Mouse (Mus musculus) layer of hippocampus, postnatal 36 days (tissue): ENCODE measurements at regions not wholly inside any gene's neighbourhood (a gene's known extent, or its start where the extent isn't known, plus 50 kb on each side); places are given as distances from the start of the nearest gene placed in this dataset.

ENCODE experiments used
- DNase-seq, 2 experiments: peaks; one replicate each; pipeline ENCODE4 v3.0.0; 2022

DNA sequence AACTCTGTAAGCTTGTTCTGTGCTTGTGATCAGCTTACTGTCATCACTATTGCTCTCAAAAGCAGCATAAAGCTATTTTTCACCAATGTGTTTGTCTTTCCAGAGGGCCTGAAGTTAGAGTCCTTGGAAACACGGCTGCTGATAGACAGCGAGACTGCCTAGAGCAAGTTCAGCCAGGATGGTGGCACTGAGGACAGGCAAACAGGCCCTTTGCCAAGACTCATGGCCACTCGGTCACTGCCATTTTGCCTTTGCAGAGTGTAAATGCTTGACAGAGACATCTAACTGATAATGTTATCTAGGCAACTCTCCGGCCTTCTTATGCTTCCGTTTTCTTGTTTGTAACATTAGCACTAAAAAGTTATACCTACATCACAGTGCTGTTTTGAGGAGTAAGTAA lies 280.3 kb upstream of the Smim15 start:
- no peak for DNase-seq

- no peak for DNase-seq
Observed at GRCm38 (mm10) chr13:107760511-107760910, 283.7 kb upstream of the Smim15 start.

DNA sequence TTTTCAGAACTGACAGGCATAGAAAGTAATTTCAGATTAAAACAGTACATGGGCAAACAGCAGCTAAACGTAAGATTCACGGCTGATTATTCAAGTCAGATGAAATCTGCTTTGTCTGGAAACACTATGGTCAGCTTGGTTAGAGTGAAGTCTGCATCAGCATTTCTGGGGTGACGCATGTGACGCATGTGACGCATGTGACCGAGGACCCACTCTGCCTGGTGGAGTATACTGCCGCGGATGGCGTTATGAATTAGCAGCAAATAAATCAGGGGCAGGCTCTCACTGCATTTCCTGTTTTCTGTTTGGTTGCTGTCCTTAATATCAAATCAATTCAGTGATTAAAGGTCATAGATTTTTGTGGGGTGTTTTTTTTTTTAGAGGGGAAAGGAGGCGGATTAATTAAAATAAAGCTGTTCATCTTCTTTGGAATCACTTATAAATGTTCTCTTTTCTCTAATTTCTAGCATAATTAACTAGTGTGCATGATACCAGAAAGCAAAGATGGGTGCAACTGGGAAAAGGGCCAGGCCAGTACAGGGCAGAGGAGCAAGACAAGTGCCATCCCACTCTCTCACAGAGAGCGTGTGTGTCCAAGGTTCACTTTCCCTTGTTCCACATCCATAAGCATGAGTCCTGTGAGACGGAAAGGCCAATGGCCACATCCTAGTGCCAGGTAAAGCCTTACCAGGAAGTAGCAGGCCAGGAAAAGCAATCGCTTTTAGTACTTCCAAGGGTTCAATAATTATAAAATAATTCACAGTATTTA lies 285.7 kb upstream of the Smim15 start:
- DNase-seq: no peak

DNA sequence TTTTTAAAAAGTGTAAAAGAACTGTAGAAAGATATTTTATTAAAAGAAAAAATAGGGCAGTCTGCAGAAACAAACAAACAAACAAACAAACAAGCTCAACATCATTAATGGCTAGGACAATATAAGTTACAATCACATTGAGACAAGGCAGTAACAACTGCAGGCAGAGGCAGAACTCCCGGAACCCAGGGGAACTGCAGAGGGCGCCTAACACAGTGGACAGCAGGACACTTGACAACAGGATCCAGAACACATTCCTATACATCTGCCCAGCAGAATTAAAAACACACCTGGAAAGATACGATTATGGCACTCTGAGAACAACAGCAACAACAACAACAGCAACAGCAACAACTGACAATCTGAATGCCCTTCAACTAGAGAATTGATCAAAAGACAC lies 291.5 kb upstream of the Smim15 start:
- DNase-seq: no peak

DNA sequence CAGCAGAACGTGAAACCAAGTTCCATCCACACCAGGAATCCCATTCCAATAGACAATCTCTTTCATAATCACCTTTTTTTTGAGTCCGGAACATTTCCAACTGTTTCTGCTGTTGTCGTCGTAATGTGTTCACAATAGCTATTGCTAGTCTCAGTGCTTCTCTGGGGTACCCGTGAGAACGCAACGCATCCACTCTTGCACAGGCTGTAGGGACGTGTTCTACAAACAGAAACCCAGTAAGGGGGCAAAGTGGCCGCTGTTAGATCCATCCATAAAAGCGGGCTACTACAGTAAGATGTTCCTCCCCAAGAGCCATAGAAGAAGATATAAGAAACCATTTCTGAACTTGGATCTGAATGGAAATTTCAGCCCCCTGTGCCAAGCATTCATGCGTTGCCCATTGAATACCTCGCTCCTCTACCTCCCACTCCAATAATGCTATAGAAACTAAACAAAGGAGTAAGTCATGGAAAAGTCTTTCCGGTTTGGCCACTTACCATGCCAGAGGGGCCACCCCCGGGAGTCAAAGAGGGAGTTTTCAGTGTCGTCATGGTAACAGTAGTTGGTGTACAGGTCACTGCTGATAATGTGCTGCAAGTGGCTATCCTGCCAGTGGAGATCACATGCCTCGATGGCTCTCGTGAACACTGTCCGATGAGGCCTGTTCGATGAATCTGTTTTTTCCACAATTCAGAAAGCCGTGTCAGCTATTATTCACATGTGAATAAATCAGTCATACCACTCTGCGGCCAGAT lies 300.6 kb upstream of the Smim15 start:
- DNase-seq: no peak

- no peak for DNase-seq
Observed at GRCm38 (mm10) chr13:107736581-107736980, 307.7 kb upstream of the Smim15 start.

GRCm38 (mm10) chr13:107734161-107734905 lies 309.9 kb upstream of the Smim15 start:
- DNase-seq: no peak

- no peak for DNase-seq
Observed at GRCm38 (mm10) chr13:107730976-107731375, 313.3 kb upstream of the Smim15 start.

GRCm38 (mm10) chr13:107726491-107726890 lies 317.8 kb upstream of the Smim15 start:
- no peak for DNase-seq

GRCm38 (mm10) chr13:107721901-107722300 lies 322.3 kb upstream of the Smim15 start:
- no peak for DNase-seq

GRCm38 (mm10) chr13:107720874-107721574 lies 323.2 kb upstream of the Smim15 start:
- no peak for DNase-seq

GRCm38 (mm10) chr13:107718973-107719620 lies 325.1 kb upstream of the Smim15 start:
- DNase-seq: no peak

DNA sequence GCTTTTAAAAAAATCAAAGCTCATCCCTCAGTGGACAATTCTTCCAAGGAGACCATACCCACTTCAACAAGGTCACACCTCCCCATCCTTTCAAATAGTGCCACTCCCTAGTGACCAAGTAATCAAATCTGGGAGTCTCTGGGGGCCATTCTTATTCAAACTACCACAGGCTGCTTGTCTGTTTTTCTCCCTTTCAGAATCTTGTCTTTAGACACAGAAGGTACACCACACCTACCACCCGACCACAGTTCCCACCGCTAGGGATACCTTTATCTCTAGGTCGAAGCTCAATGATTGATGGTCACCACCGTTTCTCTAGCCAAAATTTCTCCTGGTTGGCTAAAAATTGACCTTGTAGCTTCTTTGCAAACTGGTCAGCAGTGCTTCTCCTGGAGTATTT lies 328.6 kb upstream of the Smim15 start:
- no peak for DNase-seq

GRCm38 (mm10) chr13:107714001-107714400 lies 330.2 kb upstream of the Smim15 start:
- DNase-seq: no peak

GRCm38 (mm10) chr13:107711341-107711994 lies 332.8 kb upstream of the Smim15 start:
- no peak for DNase-seq

- no peak for DNase-seq
Observed at GRCm38 (mm10) chr13:107710368-107710767, 333.9 kb upstream of the Smim15 start.

- no peak for DNase-seq
Observed at GRCm38 (mm10) chr13:107709828-107710227, 334.4 kb upstream of the Smim15 start.

GRCm38 (mm10) chr13:107703736-107704135 lies 340.5 kb upstream of the Smim15 start:
- no peak for DNase-seq

GRCm38 (mm10) chr13:107700268-107701139 lies 343.7 kb upstream of the Smim15 start:
- peak in 1 of 2 experiments; percentile 19 for DNase-seq

DNA sequence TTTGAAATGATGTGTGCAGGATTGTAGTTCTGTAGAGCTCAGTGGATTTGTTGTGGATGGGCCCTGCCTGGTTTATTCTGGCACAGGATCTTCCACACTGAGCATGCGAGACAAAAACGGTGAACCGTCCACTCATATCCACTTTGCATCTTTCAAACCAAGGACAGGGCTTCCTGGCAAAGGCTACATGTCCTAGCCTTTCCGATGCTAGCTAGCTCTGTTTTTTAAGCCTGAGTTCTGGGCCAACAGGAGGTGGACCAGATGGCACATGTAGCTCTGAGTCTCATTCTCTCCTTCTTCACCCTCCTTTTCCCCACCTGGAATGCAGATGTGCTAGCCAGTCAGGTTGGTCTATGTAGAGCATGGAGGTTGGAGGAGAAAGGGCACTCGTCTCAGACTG lies 345.0 kb upstream of the Smim15 start:
- no peak for DNase-seq
